Mouse (Mus musculus) kidney, embryonic 14.5 days (tissue): Measurements from ENCODE around the gene Preb. TPM values are rescaled to one million over a fixed set of nuclear protein-coding genes. Genes with fewer than 3 reads are reported as not detected.
A peak's percentile ranks its signal among the peaks of the same experiment; 100 is the strongest.

Experiments
- ATAC-seq: fragments of 200-750 bp; cut with Nextera tagmentation; 2 replicates; pipeline ENCODE4 v1.8.0; 2017; ENCODE audit warnings: moderate number of reproducible peaks, mild to moderate bottlenecking, moderate TSS enrichment, moderate library complexity; ENCODE audit not compliant: low FRiP score, low TSS enrichment
- H3K27ac ChIP-seq: fragments of 300-500 bp; sonication (generic); 2 replicates; pipeline ENCODE4 v1.5.1; 2014; ENCODE audit warnings: low read depth, mild to moderate bottlenecking, low read length, moderate library complexity, mixed read lengths
- H3K27me3 ChIP-seq: fragments of 300-500 bp; sonication (generic); 2 replicates; pipeline ENCODE4 v1.6.1; 2014; ENCODE audit warnings: mild to moderate bottlenecking, low read length; ENCODE audit not compliant: control insufficient read depth, insufficient read depth
- H3K36me3 ChIP-seq: fragments of 300-500 bp; sonication (generic); 2 replicates; pipeline ENCODE4 v1.6.1; 2014; ENCODE audit warnings: low read length, mixed read lengths; ENCODE audit not compliant: control insufficient read depth, insufficient read depth
- H3K4me1 ChIP-seq: fragments of 300-500 bp; sonication (generic); 2 replicates; pipeline ENCODE4 v1.6.1; 2014; ENCODE audit warnings: low read length, mixed read lengths; ENCODE audit not compliant: control insufficient read depth, insufficient read depth
- H3K4me2 ChIP-seq: fragments of 300-500 bp; sonication (generic); replicated peaks from 2 replicates; pipeline ENCODE4 v1.6.1; 2014; ENCODE audit warnings: low read depth, mild to moderate bottlenecking, low read length
- H3K4me3 ChIP-seq: fragments of 300-500 bp; sonication (generic); 2 replicates; pipeline ENCODE4 v1.5.1; 2014; ENCODE audit warnings: mild to moderate bottlenecking, low read length
- H3K9ac ChIP-seq: fragments of 300-500 bp; sonication (generic); 2 replicates; pipeline ENCODE4 v1.6.1; 2014; ENCODE audit warnings: low read depth, mild to moderate bottlenecking, low read length, moderate library complexity
- H3K9me3 ChIP-seq: fragments of 300-500 bp; sonication (generic); 2 replicates; pipeline ENCODE4 v1.6.1; 2016; ENCODE audit warnings: low read length; ENCODE audit not compliant: control insufficient read depth
- WGBS: fragments of 180-500 bp; shearing (Covaris S2); extraction: QIAGEN DNeasy Blood & Tissue Kit; methylation state at CpG from one replicate; pipeline ENCODE4 v1.1.7; 2014; 5-methylcytosine and 5-hydroxymethylcytosine counted together
- polyA plus RNA-seq: library from polyadenylated mRNA; unstranded; fragments of >200 nt; fragmentation: Nextera tagmentation; extraction: Ambion mirVana; gene quantifications from 2 replicates; pipeline ENCODE4 v1.2.1, GENCODE M21; 2014

Preb gene
- polyA plus RNA-seq, 1 experiment from 2014 or later, result 97.6 TPM

- H3K27ac ChIP-seq, result no peak overlapping the region
- H3K4me1 ChIP-seq, result no peaks in the 10 kb centered on the region
- no peak overlapping the region for H3K4me3 ChIP-seq
- H3K9me3 ChIP-seq, result no peaks in the 10 kb centered on the region
- WGBS, result 82% methylated on average over 4 of the region's 4 CpGs
- H3K27me3 ChIP-seq, result no peaks in the 10 kb centered on the region
- no peak overlapping the region for H3K9ac ChIP-seq
- no peak for ATAC-seq
- H3K36me3 ChIP-seq, result no peaks in the 10 kb centered on the region
- H3K4me2 ChIP-seq, result no peak overlapping the region
Observed at GRCm38 (mm10) chr5:30931378-30931777, 28.8 kb downstream of the Preb start.

- H3K9ac ChIP-seq, result no peak overlapping the region
- WGBS, result 87% methylated on average over 6 of the region's 6 CpGs
- H3K9me3 ChIP-seq, result no peaks in the 10 kb centered on the region
- H3K4me3 ChIP-seq, result no peak overlapping the region
- ATAC-seq, result no peak
- no peaks in the 10 kb centered on the region for H3K36me3 ChIP-seq
- no peaks in the 10 kb centered on the region for H3K4me1 ChIP-seq
- no peak overlapping the region for H3K4me2 ChIP-seq
- H3K27ac ChIP-seq, result no peak overlapping the region
- H3K27me3 ChIP-seq, result no peaks in the 10 kb centered on the region
Observed at GRCm38 (mm10) chr5:30930846-30931245, 29.3 kb downstream of the Preb start.

- WGBS, result 42% methylated on average over 4 of the region's 4 CpGs
- ATAC-seq, result 0 out of 2 replicates have a peak, but pooled peaks have one; percentile 10
- Histone ChIP-seq H3K4me1 (no peaks in the 10 kb centered on the region), H3K4me3 (no peak overlapping the region), H3K4me2 (no peak overlapping the region), H3K36me3 (no peaks in the 10 kb centered on the region), H3K27ac (no peak overlapping the region), H3K9me3 (no peaks in the 10 kb centered on the region), H3K27me3 (no peaks in the 10 kb centered on the region), H3K9ac (no peak overlapping the region)
Observed at GRCm38 (mm10) chr5:30930121-30930520, 30.0 kb downstream of the Preb start.

- Histone ChIP-seq H3K4me1 (no peaks in the 10 kb centered on the region), H3K27me3 (no peaks in the 10 kb centered on the region), H3K27ac (no peak overlapping the region), H3K9me3 (no peaks in the 10 kb centered on the region), H3K4me2 (peak overlapping the region; percentile 29), H3K9ac (no peak overlapping the region), H3K36me3 (no peaks in the 10 kb centered on the region), H3K4me3 (peak overlapping the region; percentile 7; the same call in 1 of the 2 replicates)
- 40% methylated on average over 7 of the region's 7 CpGs for WGBS
- no peak for ATAC-seq
Observed at GRCm38 (mm10) chr5:30927945-30928529, 32.1 kb downstream of the Preb start.

- Histone ChIP-seq H3K27me3 (no peaks in the 10 kb centered on the region), H3K36me3 (no peaks in the 10 kb centered on the region; the same call in 1 of the 2 replicates), H3K27ac (no peak overlapping the region), H3K4me2 (no peak overlapping the region), H3K4me1 (peaks cover 9% of the 10 kb centered on the region; the same call in 1 of the 2 replicates), H3K4me3 (no peak overlapping the region), H3K9ac (no peak overlapping the region), H3K9me3 (no peaks in the 10 kb centered on the region)
- no peak for ATAC-seq
- WGBS, result 82% methylated on average over 2 of the region's 2 CpGs
Observed at GRCm38 (mm10) chr5:30926073-30926472, 34.1 kb downstream of the Preb start.

GRCm38 (mm10) chr5:30925217-30925616 is 34.9 kb downstream of the Preb start:
- Histone ChIP-seq H3K4me3 (no peak overlapping the region), H3K9me3 (no peaks in the 10 kb centered on the region), H3K4me2 (no peak overlapping the region), H3K4me1 (peaks cover 9% of the 10 kb centered on the region; the same call in 1 of the 2 replicates), H3K27me3 (no peaks in the 10 kb centered on the region), H3K36me3 (peaks cover 8% of the 10 kb centered on the region), H3K9ac (no peak overlapping the region), H3K27ac (no peak overlapping the region)
- 94% methylated on average over 5 of the region's 5 CpGs for WGBS
- no peak for ATAC-seq

GRCm38 (mm10) chr5:30924614-30925013 is 35.5 kb downstream of the Preb start:
- Histone ChIP-seq H3K9me3 (no peaks in the 10 kb centered on the region), H3K4me1 (peaks cover 9% of the 10 kb centered on the region; the same call in 1 of the 2 replicates), H3K4me2 (no peak overlapping the region), H3K27ac (no peak overlapping the region), H3K9ac (no peak overlapping the region), H3K36me3 (peaks cover 14% of the 10 kb centered on the region), H3K4me3 (no peak overlapping the region), H3K27me3 (no peaks in the 10 kb centered on the region)
- WGBS, result 80% methylated on average over 8 of the region's 8 CpGs
- ATAC-seq, result no peak

- Histone ChIP-seq H3K9me3 (no peaks in the 10 kb centered on the region), H3K4me2 (no peak overlapping the region), H3K9ac (0 out of 2 replicates have a peak overlapping the region, but pooled peaks have one; percentile 35), H3K36me3 (peaks cover 29% of the 10 kb centered on the region), H3K27ac (no peak overlapping the region), H3K27me3 (no peaks in the 10 kb centered on the region), H3K4me3 (no peak overlapping the region), H3K4me1 (peaks cover 9% of the 10 kb centered on the region)
- WGBS, result 89% methylated on average over 6 of the region's 6 CpGs
- no peak for ATAC-seq
Observed at GRCm38 (mm10) chr5:30923119-30923518, 37.0 kb downstream of the Preb start.

- no peaks in the 10 kb centered on the region for H3K27me3 ChIP-seq
- no peak overlapping the region for H3K27ac ChIP-seq
- H3K36me3 ChIP-seq, result peaks cover 34% of the 10 kb centered on the region
- 70% methylated on average over 10 of the region's 10 CpGs for WGBS
- peak overlapping the region; percentile 61; the same call in 1 of the 2 replicates for H3K4me2 ChIP-seq
- H3K4me1 ChIP-seq, result peaks cover 11% of the 10 kb centered on the region
- no peaks in the 10 kb centered on the region for H3K9me3 ChIP-seq
- H3K9ac ChIP-seq, result peak overlapping the region; percentile 63; the same call in 1 of the 2 replicates
- H3K4me3 ChIP-seq, result no peak overlapping the region; the same call in 1 of the 2 replicates
- ATAC-seq, result no peak
Observed at GRCm38 (mm10) chr5:30922581-30923041, 37.5 kb downstream of the Preb start.
